Mouse (Mus musculus): ENCODE data around the gene Ccdc177. TPM values are rescaled to one million over a fixed set of nuclear protein-coding genes. Genes with fewer than 3 reads are reported as not detected.

Gene Ccdc177
- polyA plus RNA-seq, 1 experiment from 2014 or later, result 2.8 TPM

DNA sequence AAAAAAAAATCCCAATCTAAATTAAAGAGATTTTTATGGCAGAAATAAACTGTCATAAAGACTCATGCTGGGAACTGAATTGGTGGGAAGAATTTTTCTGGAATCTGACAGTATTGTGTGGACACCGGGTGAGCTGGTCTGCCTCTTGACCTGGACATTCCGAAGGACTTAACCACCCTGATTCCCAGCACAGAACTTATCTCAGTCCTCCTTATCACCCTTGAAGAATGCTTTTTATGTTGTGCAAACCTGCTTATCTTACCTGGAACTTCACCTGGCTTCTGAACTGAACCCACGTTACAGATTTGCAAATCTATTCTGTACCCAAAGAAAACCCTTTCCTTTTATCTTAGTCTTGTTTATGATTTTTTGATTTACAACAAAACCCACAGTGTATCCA lies 21.7 kb upstream of the Ccdc177 start:
- H3K4me3 ChIP-seq, result no peak overlapping the region
- H3K36me3 ChIP-seq, result no peaks in the 10 kb centered on the region
- no peak overlapping the region for H3K9ac ChIP-seq
- H3K4me1 ChIP-seq (replicated peaks), result no peaks in the 10 kb centered on the region
- no peak overlapping the region for H3K4me2 ChIP-seq
- 89% methylated on average over 3 of the region's 3 CpGs for WGBS
- H3K27ac ChIP-seq (replicated peaks), result no peak overlapping the region
- H3K9me3 ChIP-seq, result no peaks in the 10 kb centered on the region
- no peak for ATAC-seq (ENCODE audit: low read depth)
- H3K27me3 ChIP-seq, result no peaks in the 10 kb centered on the region

- no peaks in the 10 kb centered on the region for H3K9me3 ChIP-seq
- no peak overlapping the region for H3K27ac ChIP-seq (replicated peaks)
- WGBS, result 89% methylated on average over 4 of the region's 4 CpGs
- H3K4me2 ChIP-seq, result no peak overlapping the region
- H3K27me3 ChIP-seq, result no peaks in the 10 kb centered on the region
- no peaks in the 10 kb centered on the region for H3K36me3 ChIP-seq
- ATAC-seq (ENCODE audit: low read depth), result no peak
- no peak overlapping the region for H3K9ac ChIP-seq
- H3K4me3 ChIP-seq, result no peak overlapping the region
- no peaks in the 10 kb centered on the region for H3K4me1 ChIP-seq (replicated peaks)
Observed at GRCm38 (mm10) chr12:80779760-80780159, 19.3 kb upstream of the Ccdc177 start.

DNA sequence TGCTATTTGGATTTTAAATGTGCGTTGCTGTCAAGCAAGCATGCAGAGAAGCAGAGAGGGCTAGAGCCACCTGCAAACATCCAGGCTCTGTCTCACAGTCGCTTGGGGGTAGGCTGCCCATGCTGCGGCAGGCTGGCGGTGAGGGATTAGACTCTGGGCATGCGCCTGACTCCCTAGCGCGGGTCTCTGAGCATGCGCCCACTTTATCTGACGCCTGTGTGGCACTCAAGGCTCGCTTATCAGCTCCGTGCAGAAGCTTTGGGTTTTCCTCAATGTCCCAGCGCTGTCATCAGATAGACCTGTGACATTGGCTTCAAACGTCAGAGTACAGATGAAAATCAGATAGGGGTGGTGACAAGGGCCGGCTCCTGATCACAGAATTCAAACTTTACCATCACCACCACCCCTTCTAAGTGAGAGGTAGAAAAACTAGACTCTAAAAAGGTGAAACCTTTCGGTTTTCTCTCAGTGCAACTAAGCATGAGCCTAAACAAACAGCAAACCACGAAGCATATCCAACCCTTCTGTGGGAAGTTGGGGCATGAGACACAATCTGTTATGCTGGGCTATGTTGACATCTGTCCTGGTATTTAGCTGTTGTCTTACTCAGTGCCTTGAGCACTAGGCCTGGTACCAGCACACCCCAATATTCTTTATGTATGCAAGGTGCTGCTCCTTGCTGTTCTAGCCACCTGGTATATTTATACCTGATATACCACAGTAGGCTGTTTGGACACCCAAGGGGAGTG lies 17.9 kb upstream of the Ccdc177 start:
- no peak overlapping the region for H3K9ac ChIP-seq
- no peaks in the 10 kb centered on the region for H3K4me1 ChIP-seq (replicated peaks)
- WGBS, result 76% methylated on average over 16 of the region's 16 CpGs
- H3K9me3 ChIP-seq, result no peaks in the 10 kb centered on the region
- no peak overlapping the region for H3K4me3 ChIP-seq
- H3K4me2 ChIP-seq, result no peak overlapping the region
- no peaks in the 10 kb centered on the region for H3K36me3 ChIP-seq
- ATAC-seq (ENCODE audit: low read depth), result no peak
- H3K27me3 ChIP-seq, result no peaks in the 10 kb centered on the region
- H3K27ac ChIP-seq (replicated peaks), result no peak overlapping the region

GRCm38 (mm10) chr12:80776046-80776634 lies 15.7 kb upstream of the Ccdc177 start:
- 92% methylated on average over 4 of the region's 4 CpGs for WGBS
- Histone ChIP-seq H3K9me3 (no peaks in the 10 kb centered on the region), H3K27me3 (no peaks in the 10 kb centered on the region), H3K36me3 (no peaks in the 10 kb centered on the region), H3K4me3 (no peak overlapping the region), H3K4me1 (replicated peaks) (no peaks in the 10 kb centered on the region), H3K4me2 (no peak overlapping the region), H3K9ac (no peak overlapping the region), H3K27ac (replicated peaks) (no peak overlapping the region)
- ATAC-seq (ENCODE audit: low read depth), result no peak

DNA sequence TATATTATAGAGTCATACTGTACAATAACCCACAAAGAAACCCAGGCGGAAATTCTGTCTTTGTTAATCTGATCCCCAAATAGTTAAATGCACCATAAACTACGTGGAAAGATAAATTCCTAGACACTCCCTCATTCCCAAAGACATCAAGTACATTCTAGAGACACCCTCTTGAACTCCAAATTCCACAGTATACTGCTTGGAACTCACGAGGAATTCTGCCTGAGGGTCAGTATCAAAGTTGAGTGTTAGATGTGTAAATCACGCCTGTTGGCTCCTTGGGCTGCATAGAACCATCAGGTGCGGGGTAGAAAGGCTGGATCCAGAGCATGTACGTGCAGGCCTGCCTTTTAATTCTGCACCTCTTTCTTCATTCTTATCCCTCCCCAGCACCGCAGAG lies 14.3 kb upstream of the Ccdc177 start:
- H3K36me3 ChIP-seq, result no peaks in the 10 kb centered on the region
- no peak for ATAC-seq (ENCODE audit: low read depth)
- 74% methylated on average over 7 of the region's 7 CpGs for WGBS
- no peaks in the 10 kb centered on the region for H3K4me1 ChIP-seq (replicated peaks)
- no peak overlapping the region for H3K4me3 ChIP-seq
- H3K9ac ChIP-seq, result no peak overlapping the region
- no peaks in the 10 kb centered on the region for H3K9me3 ChIP-seq
- no peaks in the 10 kb centered on the region for H3K27me3 ChIP-seq
- H3K27ac ChIP-seq (replicated peaks), result no peak overlapping the region
- H3K4me2 ChIP-seq, result no peak overlapping the region

DNA sequence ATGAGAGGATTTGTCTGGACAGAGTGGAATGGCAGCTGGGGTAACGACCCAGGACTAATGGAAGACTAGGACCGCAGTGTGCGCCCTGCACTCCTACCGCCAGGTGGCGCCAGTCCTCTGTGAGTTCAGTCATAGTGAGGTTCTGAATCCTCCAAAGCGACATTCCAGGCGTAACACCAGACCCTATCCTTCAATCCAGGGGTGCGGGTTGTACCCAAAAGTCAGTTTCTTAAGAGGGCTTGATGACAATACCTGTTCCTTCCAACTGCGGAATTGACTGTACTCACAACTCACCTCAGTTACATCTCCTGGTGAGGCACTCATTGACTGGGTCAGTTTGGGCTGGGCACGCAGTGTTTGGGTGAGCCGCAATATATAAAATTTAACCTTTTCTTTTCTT lies 9.2 kb upstream of the Ccdc177 start:
- no peak overlapping the region for H3K4me2 ChIP-seq
- no peaks in the 10 kb centered on the region for H3K36me3 ChIP-seq
- no peaks in the 10 kb centered on the region for H3K4me1 ChIP-seq (replicated peaks)
- H3K9ac ChIP-seq, result no peak overlapping the region
- H3K4me3 ChIP-seq, result no peak overlapping the region
- 17% methylated on average over 11 of the region's 11 CpGs for WGBS
- peak; percentile 88 for ATAC-seq (ENCODE audit: low read depth)
- H3K9me3 ChIP-seq, result no peaks in the 10 kb centered on the region
- no peaks in the 10 kb centered on the region for H3K27me3 ChIP-seq
- no peak overlapping the region for H3K27ac ChIP-seq (replicated peaks)

- Histone ChIP-seq H3K36me3 (no peaks in the 10 kb centered on the region), H3K9ac (no peak overlapping the region), H3K4me2 (no peak overlapping the region), H3K9me3 (no peaks in the 10 kb centered on the region), H3K27me3 (no peaks in the 10 kb centered on the region), H3K27ac (replicated peaks) (no peak overlapping the region), H3K4me3 (no peak overlapping the region), H3K4me1 (replicated peaks) (peaks cover 12% of the 10 kb centered on the region)
- 74% methylated on average over 4 of the region's 4 CpGs for WGBS
- ATAC-seq (ENCODE audit: low read depth), result no peak
Observed at GRCm38 (mm10) chr12:80764116-80764515, 3.6 kb upstream of the Ccdc177 start.

DNA sequence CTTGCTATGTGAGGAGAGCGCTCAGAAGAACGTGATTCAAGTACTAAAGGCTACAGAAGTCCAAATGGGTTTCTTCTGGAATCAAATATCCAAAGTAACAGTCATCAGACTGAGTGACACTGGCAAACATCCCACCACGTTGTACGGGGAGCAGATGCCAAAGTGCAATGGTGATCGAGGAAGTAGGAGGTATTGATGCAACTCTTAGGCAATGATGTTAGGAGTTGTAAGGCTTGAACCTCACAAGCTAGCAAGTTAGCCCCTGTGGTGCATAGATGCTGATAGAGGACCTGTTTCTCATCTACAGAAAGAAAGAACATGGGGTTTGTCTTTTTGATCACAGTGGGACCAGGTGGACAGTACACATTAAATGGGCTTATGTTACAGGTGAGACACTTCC lies 2.5 kb upstream of the Ccdc177 start:
- Histone ChIP-seq H3K4me2 (no peak overlapping the region), H3K4me3 (no peak overlapping the region), H3K9me3 (no peaks in the 10 kb centered on the region), H3K27ac (replicated peaks) (no peak overlapping the region), H3K27me3 (no peaks in the 10 kb centered on the region), H3K4me1 (replicated peaks) (peaks cover 24% of the 10 kb centered on the region), H3K9ac (no peak overlapping the region), H3K36me3 (peaks cover 6% of the 10 kb centered on the region; the same call in 1 of the 2 replicates)
- WGBS, result 91% methylated on average over 5 of the region's 5 CpGs
- ATAC-seq (ENCODE audit: low read depth), result no peak

- peak; percentile 51 for ATAC-seq (ENCODE audit: low read depth)
- peak overlapping the region; percentile 96 for H3K27ac ChIP-seq (replicated peaks)
- no peaks in the 10 kb centered on the region for H3K9me3 ChIP-seq
- H3K4me2 ChIP-seq, result peak overlapping the region; percentile 77
- peaks cover 36% of the 10 kb centered on the region for H3K4me1 ChIP-seq (replicated peaks)
- under 1% methylated on average over 22 of the region's 22 CpGs for WGBS
- H3K4me3 ChIP-seq, result peak overlapping the region; percentile 61
- peaks cover 9% of the 10 kb centered on the region for H3K27me3 ChIP-seq
- H3K9ac ChIP-seq, result peak overlapping the region; percentile 94
- H3K36me3 ChIP-seq, result peaks cover 35% of the 10 kb centered on the region
Observed at GRCm38 (mm10) chr12:80759713-80760395, 633 bp downstream of the Ccdc177 start.

GRCm38 (mm10) chr12:80759387-80759712 lies 1.1 kb downstream of the Ccdc177 start:
- Histone ChIP-seq H3K9ac (peak overlapping the region; percentile 94), H3K4me1 (replicated peaks) (peaks cover 36% of the 10 kb centered on the region), H3K27ac (replicated peaks) (peak overlapping the region; percentile 96), H3K27me3 (peaks cover 9% of the 10 kb centered on the region), H3K4me3 (peak overlapping the region; percentile 61), H3K36me3 (peaks cover 40% of the 10 kb centered on the region), H3K9me3 (no peaks in the 10 kb centered on the region), H3K4me2 (peak overlapping the region; percentile 77)
- 14% methylated on average over 11 of the region's 13 CpGs for WGBS
- peak; percentile 9; the same call in 1 of the 2 replicates for ATAC-seq (ENCODE audit: low read depth)

GRCm38 (mm10) chr12:80758559-80759386 lies 1.7 kb downstream of the Ccdc177 start:
- peak overlapping the region; percentile 94 for H3K9ac ChIP-seq
- peak overlapping the region; percentile 77 for H3K4me2 ChIP-seq
- peaks cover 46% of the 10 kb centered on the region for H3K36me3 ChIP-seq
- peaks cover 36% of the 10 kb centered on the region for H3K4me1 ChIP-seq (replicated peaks)
- peak overlapping the region; percentile 96 for H3K27ac ChIP-seq (replicated peaks)
- ATAC-seq (ENCODE audit: low read depth), result no peak
- peak overlapping the region; percentile 61 for H3K4me3 ChIP-seq
- no peaks in the 10 kb centered on the region for H3K9me3 ChIP-seq
- H3K27me3 ChIP-seq, result peaks cover 9% of the 10 kb centered on the region
- WGBS, result 9% methylated on average over 86 of the region's 92 CpGs

Measured in neural tube, embryonic 13.5 days (tissue).